Mouse (Mus musculus) liver, embryonic 11.5 days (tissue): ENCODE data around the gene Rbm17. TPM values are rescaled to one million over a fixed set of nuclear protein-coding genes. Genes with fewer than 3 reads are reported as not detected.
"Not testable (repeated sequence)": the region's sequence is repeated elsewhere in the genome, so short reads cannot be mapped to it uniquely, and the experiment has no call there.

ENCODE experiments used
- ATAC-seq: fragments of 200-750 bp; cut with Nextera tagmentation; replicated peaks from 2 replicates; pipeline ENCODE4 v1.8.0; 2017; ENCODE audit warnings: moderate number of reproducible peaks, mild to moderate bottlenecking, moderate TSS enrichment, moderate library complexity; ENCODE audit not compliant: low FRiP score
- DNase-seq: peaks from one replicate; pipeline ENCODE4 v3.0.0-alpha.2; 2017; ENCODE audit warnings: low spot score
- H3K27ac ChIP-seq: fragments of 300-500 bp; sonication (generic); 2 replicates; pipeline ENCODE4 v1.5.1; 2014; ENCODE audit warnings: mild to moderate bottlenecking, low read depth, low read length, control low read depth
- H3K27me3 ChIP-seq: fragments of 300-500 bp; sonication (generic); replicated peaks from 2 replicates; pipeline ENCODE4 v1.6.1; 2014; ENCODE audit warnings: low read length, mixed read lengths; ENCODE audit not compliant: control insufficient read depth, insufficient read depth
- H3K36me3 ChIP-seq: fragments of 300-500 bp; sonication (generic); 2 replicates; pipeline ENCODE4 v1.6.1; 2014; ENCODE audit warnings: mild to moderate bottlenecking, low read length, moderate library complexity, mixed read lengths; ENCODE audit not compliant: control insufficient read depth, insufficient read depth
- H3K4me1 ChIP-seq: fragments of 300-500 bp; sonication (generic); replicated peaks from 2 replicates; pipeline ENCODE4 v1.6.1; 2014; ENCODE audit warnings: low read length, mixed read lengths; ENCODE audit not compliant: control insufficient read depth, insufficient read depth
- H3K4me2 ChIP-seq: fragments of 300-500 bp; sonication (generic); 2 replicates; pipeline ENCODE4 v1.6.1; 2014; ENCODE audit warnings: mild to moderate bottlenecking, control low read depth, moderate library complexity
- H3K4me3 ChIP-seq: fragments of 300-500 bp; sonication (generic); 2 replicates; pipeline ENCODE4 v1.5.1; 2014; ENCODE audit warnings: low read depth, low read length, control low read depth
- H3K9ac ChIP-seq: fragments of 300-500 bp; sonication (generic); 2 replicates; pipeline ENCODE4 v1.6.1; 2014; ENCODE audit warnings: low read depth, low read length, control low read depth
- H3K9me3 ChIP-seq: fragments of 300-500 bp; sonication (generic); 2 replicates; pipeline ENCODE4 v1.6.1; 2016; ENCODE audit warnings: low read length, inconsistent platforms, mixed read lengths; ENCODE audit not compliant: control insufficient read depth
- WGBS: fragments of 180-500 bp; shearing (Covaris S2); extraction: QIAGEN DNeasy Blood & Tissue Kit; methylation state at CpG from one replicate; pipeline ENCODE4 v1.1.7; 2014; 5-methylcytosine and 5-hydroxymethylcytosine counted together
- polyA plus RNA-seq: library from polyadenylated mRNA; unstranded; fragments of >200 nt; fragmentation: Nextera tagmentation; extraction: Ambion mirVana; gene quantifications from 2 replicates; pipeline ENCODE4 v1.2.1, GENCODE M21; 2014

Rbm17 gene
- polyA plus RNA-seq, 1 experiment from 2014 or later = 176 TPM

DNA sequence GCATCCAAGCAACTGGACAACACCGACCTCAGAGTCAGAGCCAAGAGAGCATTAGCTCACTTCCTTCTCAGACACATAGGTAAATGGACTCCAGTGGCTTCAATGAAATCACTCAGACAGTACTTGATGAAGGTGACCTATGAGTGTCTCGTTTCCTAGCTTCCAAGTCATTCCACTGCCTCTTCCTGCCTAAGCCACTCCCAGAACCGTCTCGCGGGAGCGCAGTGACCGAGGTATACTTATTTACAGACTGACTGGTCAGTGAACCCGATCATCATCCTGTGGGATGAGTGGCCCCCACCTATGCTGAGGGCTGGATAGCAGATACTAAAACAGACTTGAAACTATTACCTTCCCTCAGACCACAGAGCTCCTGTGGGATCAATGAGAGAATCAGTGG is 57.9 kb downstream of the Rbm17 start:
- H3K4me3 ChIP-seq = no peak overlapping the region
- WGBS = 80% methylated on average over 8 of the region's 8 CpGs
- no peak for ATAC-seq

DNA sequence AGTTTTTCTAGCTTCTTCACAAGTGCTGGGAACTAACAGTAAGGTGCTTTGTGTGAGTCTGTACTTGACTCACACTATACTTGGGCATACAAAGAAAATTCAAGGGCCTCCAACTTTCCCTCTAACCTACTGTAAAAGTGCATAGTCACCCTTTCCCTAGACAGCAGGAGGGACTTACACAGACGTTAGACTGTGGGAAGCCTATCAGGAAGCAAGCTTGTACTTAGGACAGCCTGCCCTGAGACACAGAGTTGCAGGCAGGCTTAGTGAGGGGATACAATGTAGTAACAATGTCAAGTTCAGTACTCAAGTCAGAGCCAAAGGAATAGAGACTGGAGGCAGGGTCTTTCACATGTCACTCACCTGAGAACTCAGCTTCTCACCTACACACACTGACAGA is 58.6 kb downstream of the Rbm17 start:
- no peaks in the 10 kb centered on the region for H3K9me3 ChIP-seq
- 12% methylated on average over 1 of the region's 1 CpGs for whole genome bisulfite sequencing
- no peaks in the 10 kb centered on the region for H3K27me3 ChIP-seq
- no peak overlapping the region for H3K4me2 ChIP-seq
- no peaks in the 10 kb centered on the region for H3K36me3 ChIP-seq
- H3K4me3 ChIP-seq = no peak overlapping the region
- DNase-seq = no peak
- no peak overlapping the region for H3K9ac ChIP-seq
- no peak overlapping the region for H3K27ac ChIP-seq
- peak; percentile 64 for ATAC-seq
- H3K4me1 ChIP-seq = peaks cover 10% of the 10 kb centered on the region

More for the DNA sequence above, 57.9 kb downstream of the Rbm17 start:
- Histone ChIP-seq H3K4me1 (peaks cover 10% of the 10 kb centered on the region), H3K4me2 (no peak overlapping the region), H3K36me3 (no peaks in the 10 kb centered on the region), H3K27ac (no peak overlapping the region), H3K9ac (no peak overlapping the region), H3K9me3 (no peaks in the 10 kb centered on the region), H3K27me3 (no peaks in the 10 kb centered on the region)
- DNase-seq = no peak

DNA sequence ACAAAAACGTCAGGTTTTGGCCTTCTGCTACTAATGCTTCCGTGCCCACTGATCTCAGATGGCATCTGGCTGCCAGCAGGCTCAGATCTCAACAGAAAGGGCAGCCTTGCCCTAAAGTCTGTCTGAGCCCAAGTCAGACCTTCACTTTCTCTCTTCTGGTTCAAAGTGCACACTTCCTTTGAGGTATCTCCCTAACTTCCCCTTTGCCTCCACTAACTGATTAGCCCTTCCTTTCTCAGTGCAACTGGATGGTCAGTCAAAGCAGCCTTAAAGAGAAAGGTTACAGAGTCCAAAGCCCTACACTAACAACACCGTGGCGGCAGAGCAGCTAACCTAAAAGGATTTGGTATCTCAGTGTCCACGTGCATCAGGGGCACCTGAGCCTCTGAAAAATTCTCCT is 59.6 kb downstream of the Rbm17 start:
- H3K27ac ChIP-seq = no peak overlapping the region
- 39% methylated on average over 5 of the region's 5 CpGs for WGBS

DNA sequence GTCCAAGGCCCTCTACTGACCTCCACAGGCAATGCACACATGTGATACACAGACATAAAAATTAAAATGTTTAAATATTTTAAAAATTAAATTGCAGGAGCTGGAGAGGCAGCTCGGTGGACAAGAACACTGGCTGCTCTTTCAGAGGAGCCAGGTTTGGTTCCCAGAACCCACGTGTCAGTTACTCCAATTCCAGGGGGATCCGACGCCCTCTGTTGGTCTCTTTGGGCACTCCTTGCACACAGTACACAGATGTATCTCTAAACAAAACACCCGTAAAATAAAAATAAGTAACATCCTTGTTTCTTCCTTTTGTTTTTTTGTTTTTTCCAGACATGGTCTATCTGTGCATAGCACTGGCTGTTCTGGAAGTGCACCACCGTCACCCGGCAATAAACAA is 60.8 kb downstream of the Rbm17 start:
- DNase-seq = no peak
- Histone ChIP-seq H3K9ac (no peak overlapping the region), H3K27ac (no peak overlapping the region), H3K36me3 (no peaks in the 10 kb centered on the region), H3K4me3 (no peak overlapping the region), H3K27me3 (no peaks in the 10 kb centered on the region), H3K4me1 (peaks cover 10% of the 10 kb centered on the region), H3K9me3 (no peaks in the 10 kb centered on the region), H3K4me2 (no peak overlapping the region)
- no peak for ATAC-seq
- 72% methylated on average over 7 of the region's 7 CpGs for WGBS

More for the DNA sequence above, 59.6 kb downstream of the Rbm17 start:
- no peaks in the 10 kb centered on the region for H3K27me3 ChIP-seq
- 0 out of 2 replicates have a peak overlapping the region, but pooled peaks have one; percentile 7 for H3K9ac ChIP-seq
- no peaks in the 10 kb centered on the region for H3K9me3 ChIP-seq
- DNase-seq = no peak
- peak overlapping the region; percentile 11 for H3K4me2 ChIP-seq
- H3K4me1 ChIP-seq = peaks cover 10% of the 10 kb centered on the region
- no peaks in the 10 kb centered on the region for H3K36me3 ChIP-seq
- no peak for ATAC-seq
- H3K4me3 ChIP-seq = no peak overlapping the region

DNA sequence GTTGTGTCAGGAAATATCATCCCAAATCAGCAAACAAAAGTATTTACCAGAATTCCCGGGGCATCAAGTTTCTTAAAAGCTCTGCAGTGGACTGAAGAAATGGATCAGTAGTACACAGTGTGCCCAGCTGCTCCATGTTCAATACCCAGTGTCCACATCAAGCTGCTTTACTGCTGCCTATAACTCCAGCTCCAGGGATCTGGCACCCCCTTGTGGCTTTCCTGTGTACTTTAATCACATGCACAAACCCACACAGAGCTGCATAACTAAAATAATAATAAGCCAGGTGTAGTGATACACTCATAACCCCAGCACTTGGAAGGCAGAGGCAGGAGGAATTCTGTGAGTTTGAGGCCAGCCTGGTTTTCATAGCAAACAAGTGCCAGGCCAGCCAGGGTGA is 61.3 kb downstream of the Rbm17 start:
- no peak for DNase-seq
- ATAC-seq = no peak; the same call in 1 of the 2 replicates

DNA sequence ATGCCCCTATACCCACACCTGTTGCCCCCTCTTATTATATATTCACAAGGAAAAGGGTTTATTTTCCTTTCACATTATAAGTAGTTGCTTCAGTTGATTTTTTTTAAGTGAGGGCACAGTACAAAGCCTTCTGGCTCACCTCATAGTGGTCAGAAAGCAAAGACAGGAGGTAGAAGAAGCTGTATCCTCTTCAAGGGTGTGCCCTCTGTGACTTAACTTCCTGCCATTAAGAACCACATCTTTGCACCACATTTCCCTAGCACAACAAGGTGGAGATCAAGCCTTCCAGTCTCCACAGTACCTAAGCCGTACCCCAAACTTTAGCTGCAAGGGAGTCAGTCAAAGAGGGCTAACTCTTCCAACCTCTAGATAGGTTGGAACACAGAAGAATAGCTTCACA is 61.8 kb downstream of the Rbm17 start:
- Histone ChIP-seq H3K36me3 (no peaks in the 10 kb centered on the region), H3K4me1 (peaks cover 10% of the 10 kb centered on the region), H3K9me3 (no peaks in the 10 kb centered on the region), H3K27ac (no peak overlapping the region), H3K4me2 (no peak overlapping the region), H3K9ac (no peak overlapping the region), H3K4me3 (no peak overlapping the region), H3K27me3 (no peaks in the 10 kb centered on the region)
- WGBS = 97% methylated on average over 1 of the region's 1 CpGs
- DNase-seq (no peak), ATAC-seq (no peak)

More for the DNA sequence above, 61.3 kb downstream of the Rbm17 start:
- Histone ChIP-seq H3K4me2 (no peak overlapping the region), H3K9me3 (no peaks in the 10 kb centered on the region), H3K4me3 (no peak overlapping the region), H3K27ac (no peak overlapping the region), H3K9ac (no peak overlapping the region), H3K4me1 (peaks cover 10% of the 10 kb centered on the region), H3K27me3 (no peaks in the 10 kb centered on the region), H3K36me3 (no peaks in the 10 kb centered on the region)
- 60% methylated on average over 1 of the region's 1 CpGs for WGBS

DNA sequence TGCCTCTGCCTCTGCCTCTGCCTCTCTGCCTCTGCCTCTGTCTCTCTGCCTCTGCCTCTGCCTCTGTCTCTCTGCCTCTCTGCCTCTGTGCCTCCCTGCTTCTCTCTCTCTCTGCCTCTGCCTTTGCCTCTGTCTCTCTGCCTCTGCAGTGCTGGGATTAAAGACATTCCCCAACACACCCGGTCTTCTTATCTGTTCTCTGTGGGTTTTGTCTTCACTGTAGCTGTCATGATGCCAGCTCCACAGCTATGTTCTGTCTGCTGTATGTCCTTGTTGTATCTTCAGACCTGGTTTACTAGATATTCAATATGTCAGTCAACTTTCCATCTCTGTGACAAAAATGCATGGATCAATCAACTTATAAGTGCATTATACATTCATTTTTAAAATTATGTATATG is 62.4 kb downstream of the Rbm17 start:
- not testable (repeated sequence) for H3K9me3 ChIP-seq

DNA sequence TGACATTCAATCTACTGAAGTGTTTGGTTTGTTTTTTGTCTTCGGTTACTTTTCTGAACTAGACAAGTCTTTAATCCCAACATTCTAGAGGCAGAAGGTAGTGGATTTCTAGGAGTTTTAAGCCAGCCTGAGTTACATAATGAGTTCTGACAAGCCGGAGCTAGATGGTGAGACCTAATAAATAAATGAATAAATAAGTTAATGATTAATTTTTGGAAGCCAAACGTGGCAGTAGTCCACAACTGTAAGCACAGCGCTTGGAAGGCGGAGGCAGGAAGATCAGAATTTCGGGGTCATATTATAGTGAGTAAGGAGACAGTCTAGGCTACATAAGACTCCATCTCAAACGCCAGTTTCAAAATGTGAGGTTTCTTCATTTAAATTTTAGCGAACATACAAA is 68.0 kb downstream of the Rbm17 start:
- 61% methylated on average over 8 of the region's 8 CpGs for WGBS
- Histone ChIP-seq H3K4me1 (peaks cover 5% of the 10 kb centered on the region), H3K27me3 (no peaks in the 10 kb centered on the region), H3K27ac (no peak overlapping the region), H3K4me3 (peak overlapping the region; percentile 59), H3K36me3 (no peaks in the 10 kb centered on the region), H3K9me3 (no peaks in the 10 kb centered on the region), H3K9ac (no peak overlapping the region; the same call in 1 of the 2 replicates), H3K4me2 (peak overlapping the region; percentile 82)
- DNase-seq (no peak), ATAC-seq (no peak)

More for the DNA sequence above, 62.4 kb downstream of the Rbm17 start:
- H3K4me3 ChIP-seq, H3K27ac ChIP-seq, H3K27me3 ChIP-seq, ATAC-seq, H3K9ac ChIP-seq, H3K4me2 ChIP-seq, DNase-seq, H3K4me1 ChIP-seq, H3K36me3 ChIP-seq: not testable (repeated sequence)
- 9% methylated on average over 1 of the region's 1 CpGs for WGBS
